Mouse (Mus musculus) neural tube, embryonic 14.5 days (tissue): ENCODE measurements around the gene Mgarp. TPM values are rescaled to one million over a fixed set of nuclear protein-coding genes. Genes with fewer than 3 reads are reported as not detected.
A peak's percentile ranks its signal among the peaks of the same experiment; 100 is the strongest.

Source experiments
- ATAC-seq: fragments of 200-750 bp; cut with Nextera tagmentation; 2 replicates; pipeline ENCODE4 v1.8.0; 2017; ENCODE audit warnings: low read depth, mild to moderate bottlenecking, moderate TSS enrichment, moderate library complexity
- H3K27ac ChIP-seq: fragments of 300-500 bp; sonication (generic); 2 replicates; pipeline ENCODE4 v1.5.1; 2014; ENCODE audit warnings: low read depth, mild to moderate bottlenecking, control low read depth, low read length, moderate library complexity, mixed read lengths
- H3K27me3 ChIP-seq: fragments of 300-500 bp; sonication (generic); 2 replicates; pipeline ENCODE4 v1.6.1; 2014; ENCODE audit warnings: low read length; ENCODE audit not compliant: control insufficient read depth, insufficient read depth
- H3K36me3 ChIP-seq: fragments of 300-500 bp; sonication (generic); 2 replicates; pipeline ENCODE4 v1.6.1; 2014; ENCODE audit warnings: low read length, mixed read lengths; ENCODE audit not compliant: control insufficient read depth, insufficient read depth
- H3K4me1 ChIP-seq: fragments of 300-500 bp; sonication (generic); 2 replicates; pipeline ENCODE4 v1.6.1; 2014; ENCODE audit warnings: low read length; ENCODE audit not compliant: control insufficient read depth, insufficient read depth
- H3K4me2 ChIP-seq: fragments of 300-500 bp; sonication (generic); 2 replicates; pipeline ENCODE4 v1.6.1; 2014; ENCODE audit warnings: mild to moderate bottlenecking, low read depth, low read length, control low read depth
- H3K4me3 ChIP-seq: fragments of 300-500 bp; sonication (generic); 2 replicates; pipeline ENCODE4 v1.5.1; 2014; ENCODE audit warnings: low read depth, low read length, control low read depth, mixed read lengths
- H3K9ac ChIP-seq: fragments of 300-500 bp; sonication (generic); replicated peaks from 2 replicates; pipeline ENCODE4 v1.6.1; 2014; ENCODE audit warnings: low read depth, mild to moderate bottlenecking, control low read depth, low read length, mixed read lengths
- H3K9me3 ChIP-seq: fragments of 300-500 bp; sonication (generic); 2 replicates; pipeline ENCODE4 v1.6.1; 2016; ENCODE audit warnings: low read length; ENCODE audit not compliant: control insufficient read depth
- WGBS: fragments of 180-500 bp; shearing (Covaris S2); extraction: QIAGEN DNeasy Blood & Tissue Kit; methylation state at CpG from one replicate; pipeline ENCODE4 v1.1.7; 2014; 5-methylcytosine and 5-hydroxymethylcytosine counted together
- polyA plus RNA-seq: library from polyadenylated mRNA; unstranded; fragments of >200 nt; fragmentation: Nextera tagmentation; extraction: Ambion mirVana; gene quantifications from 2 replicates; pipeline ENCODE4 v1.2.1, GENCODE M21; 2014

Mgarp gene
- polyA plus RNA-seq, 1 experiment from 2014 or later: not detected

DNA sequence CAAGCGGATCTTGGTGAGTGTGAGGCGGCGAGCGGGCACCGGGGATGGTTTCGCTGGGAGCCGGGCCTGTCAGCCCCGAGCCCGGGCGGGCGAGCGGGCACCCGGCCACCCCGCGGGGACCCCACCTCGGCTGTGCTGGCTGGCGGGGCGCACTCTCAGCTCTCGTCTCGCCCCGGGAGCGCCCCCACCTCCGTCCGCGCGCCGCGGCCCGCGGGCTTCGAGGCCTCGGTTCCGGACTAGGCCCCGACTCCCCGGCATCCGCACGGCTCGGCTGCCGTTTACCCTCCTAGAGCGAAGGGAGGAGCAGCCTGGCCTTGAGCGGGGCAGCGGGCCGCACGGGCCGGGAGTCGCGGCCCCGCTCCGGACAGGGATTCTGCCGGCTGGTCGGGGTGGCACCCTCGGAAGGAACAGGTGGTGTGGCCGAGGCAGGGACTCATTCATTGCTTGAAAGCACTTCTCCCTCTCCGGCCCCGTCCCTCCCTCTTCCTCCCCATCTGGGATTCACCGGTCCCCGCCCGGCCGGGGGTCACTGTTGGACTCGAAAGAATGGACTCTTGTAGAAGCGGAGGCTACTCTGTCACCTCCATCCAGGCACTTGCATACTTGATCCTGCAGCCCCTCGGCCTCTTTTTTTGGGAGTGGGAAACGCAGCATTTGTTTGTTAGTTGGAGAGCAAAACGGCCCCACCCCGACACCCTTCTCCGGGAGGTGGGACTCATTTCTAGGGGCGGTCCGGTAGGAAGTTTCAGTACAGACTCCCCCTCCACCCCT lies 20.0 kb upstream of the Mgarp start:
- peak overlapping the region; percentile 89 for H3K27ac ChIP-seq
- peak overlapping the region; percentile 95 for H3K9ac ChIP-seq
- peak overlapping the region; percentile 96 for H3K4me2 ChIP-seq
- peak overlapping the region; percentile 88 for H3K4me3 ChIP-seq
- H3K9me3 ChIP-seq: no peaks in the 10 kb centered on the region
- under 1% methylated on average over 66 of the region's 68 CpGs for whole genome bisulfite sequencing
- peak; percentile 54 for ATAC-seq
- no peaks in the 10 kb centered on the region for H3K36me3 ChIP-seq
- H3K27me3 ChIP-seq: no peaks in the 10 kb centered on the region
- peaks cover 19% of the 10 kb centered on the region for H3K4me1 ChIP-seq

DNA sequence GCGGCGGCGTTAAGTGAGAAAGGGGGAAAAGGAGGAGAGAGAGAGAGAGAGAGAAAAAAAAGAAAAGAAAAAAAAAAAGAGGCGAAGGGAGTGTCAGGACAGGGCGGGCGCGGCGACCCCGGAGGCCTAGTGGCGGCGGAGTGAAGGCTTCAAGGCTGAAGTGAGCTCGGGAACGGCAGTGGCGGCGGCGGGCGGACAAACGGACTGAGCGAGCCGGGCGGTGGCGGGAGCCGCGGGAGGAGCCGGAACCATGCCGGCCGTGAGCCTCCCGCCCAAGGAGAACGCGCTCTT lies 19.5 kb upstream of the Mgarp start:
- peak overlapping the region; percentile 95 for H3K9ac ChIP-seq
- H3K4me2 ChIP-seq: peak overlapping the region; percentile 96
- H3K27me3 ChIP-seq: no peaks in the 10 kb centered on the region
- peak overlapping the region; percentile 88 for H3K4me3 ChIP-seq
- no peaks in the 10 kb centered on the region for H3K36me3 ChIP-seq
- H3K27ac ChIP-seq: peak overlapping the region; percentile 89
- peaks cover 19% of the 10 kb centered on the region for H3K4me1 ChIP-seq
- peak; percentile 75 for ATAC-seq
- H3K9me3 ChIP-seq: no peaks in the 10 kb centered on the region
- 0% methylated on average over 29 of the region's 30 CpGs for WGBS

GRCm38 (mm10) chr3:51415098-51416072 lies 18.8 kb upstream of the Mgarp start, which contains the start of gene Naa15:
Gene Naa15 (plus strand): TSS chr3:51415148.
- peak within 1 kb of the TSS; percentile 95 for H3K9ac ChIP-seq
- H3K9me3 ChIP-seq: no peaks in the 10 kb centered on the region
- peaks cover 19% of the 10 kb centered on the region for H3K4me1 ChIP-seq
- H3K4me2 ChIP-seq: peak within 1 kb of the TSS; percentile 96
- no peaks in the 10 kb centered on the region for H3K36me3 ChIP-seq
- peak within 1 kb of the TSS; percentile 89 for H3K27ac ChIP-seq
- 4% methylated on average over 43 of the region's 43 CpGs for WGBS
- peak; percentile 90 for ATAC-seq
- no peaks in the 10 kb centered on the region for H3K27me3 ChIP-seq
- H3K4me3 ChIP-seq: peak within 1 kb of the TSS; percentile 88

DNA sequence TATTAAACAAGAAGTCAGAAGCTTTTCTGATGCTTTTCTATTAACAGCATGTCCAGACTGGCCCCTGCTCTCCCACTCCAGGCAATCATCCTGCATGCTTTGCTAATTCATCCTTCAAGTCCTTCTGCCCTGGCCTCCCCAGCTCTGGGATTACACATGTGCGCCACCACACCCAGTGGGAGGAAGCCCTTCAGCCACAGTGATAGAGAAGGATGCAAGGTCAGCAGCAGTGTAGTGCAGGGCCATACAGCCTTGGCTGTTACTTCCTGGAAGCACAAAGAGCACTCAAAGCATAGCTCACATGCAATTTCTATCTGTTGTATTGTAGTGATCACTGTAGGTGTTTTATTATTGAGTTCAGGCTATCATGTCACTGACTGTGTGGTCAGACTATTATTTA lies 16.7 kb upstream of the Mgarp start:
- H3K27ac ChIP-seq: no peak overlapping the region
- H3K4me1 ChIP-seq: peaks cover 16% of the 10 kb centered on the region
- no peaks in the 10 kb centered on the region for H3K36me3 ChIP-seq
- WGBS: 94% methylated on average over 1 of the region's 1 CpGs
- H3K9ac ChIP-seq: no peak overlapping the region
- no peak for ATAC-seq
- no peaks in the 10 kb centered on the region for H3K27me3 ChIP-seq
- no peaks in the 10 kb centered on the region for H3K9me3 ChIP-seq
- H3K4me3 ChIP-seq: no peak overlapping the region
- H3K4me2 ChIP-seq: no peak overlapping the region

DNA sequence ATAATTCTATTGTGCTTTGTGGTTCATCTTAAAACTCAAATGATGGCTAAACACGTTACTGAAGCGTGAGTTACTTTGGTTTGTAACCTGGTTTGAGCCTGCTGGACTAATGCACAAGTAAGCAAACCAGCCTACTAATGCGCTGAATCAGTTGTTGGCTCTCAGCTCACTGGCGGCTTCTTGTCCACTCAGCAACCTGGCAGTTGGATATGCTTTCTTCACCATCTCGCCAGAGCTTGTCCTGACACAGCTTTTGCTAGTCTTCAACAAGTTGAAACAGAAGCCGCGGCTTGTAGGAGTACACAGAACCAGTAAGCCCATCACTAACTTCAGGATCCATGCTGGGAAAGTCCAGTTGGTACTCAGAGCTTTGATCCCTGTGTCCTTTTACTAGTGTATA lies 15.9 kb upstream of the Mgarp start:
- H3K9ac ChIP-seq: no peak overlapping the region

DNA sequence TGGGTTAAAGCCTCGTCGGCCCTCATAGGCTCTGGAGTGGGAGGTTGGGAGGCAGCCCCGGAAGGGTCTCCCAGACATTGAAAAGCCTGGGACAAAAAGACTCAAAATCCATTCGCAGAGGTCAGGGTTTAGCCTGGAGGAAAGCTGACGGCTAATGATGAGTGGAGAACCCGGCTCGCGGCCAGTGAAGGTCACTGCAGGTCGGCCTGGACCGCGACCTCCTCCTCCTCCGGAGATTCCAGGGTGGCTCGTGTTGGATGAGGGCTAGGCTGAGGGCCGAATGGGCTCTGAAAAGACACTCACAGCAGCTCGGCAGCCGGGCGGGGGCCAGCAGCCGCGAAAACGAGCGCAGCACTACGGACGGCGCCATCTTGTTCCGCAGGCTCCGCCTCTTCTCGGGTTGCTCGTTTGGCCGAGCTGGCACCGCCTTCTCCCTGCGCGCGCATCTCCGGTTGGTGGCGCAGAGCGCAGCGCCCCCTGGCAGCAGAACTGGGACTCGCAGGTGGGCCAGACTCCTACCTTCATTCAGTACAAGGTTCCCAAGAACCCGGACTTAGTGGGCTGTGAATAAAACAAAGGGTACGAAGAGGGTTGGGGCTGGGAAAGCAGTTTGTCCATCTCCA lies 12.1 kb upstream of the Mgarp start, which contains the start of gene Ndufc1:
TSS of gene Ndufc1 (minus strand) at position 428 of the 623 bp plus-strand sequence.
- Histone ChIP-seq H3K4me1 (peaks cover 8% of the 10 kb centered on the region), H3K4me2 (peak within 1 kb of the TSS; percentile 71), H3K9ac (peak within 1 kb of the TSS; percentile 91), H3K27me3 (no peaks in the 10 kb centered on the region), H3K27ac (peak within 1 kb of the TSS; percentile 95), H3K4me3 (peak within 1 kb of the TSS; percentile 81), H3K36me3 (0 out of 2 replicates have a peak, but pooled peaks cover 7% of the 10 kb centered on the region), H3K9me3 (no peaks in the 10 kb centered on the region)
- peak; percentile 90 for ATAC-seq
- under 1% methylated on average over 40 of the region's 40 CpGs for WGBS

More for the DNA sequence above, 15.9 kb upstream of the Mgarp start:
- Histone ChIP-seq H3K4me2 (no peak overlapping the region), H3K27me3 (no peaks in the 10 kb centered on the region), H3K36me3 (no peaks in the 10 kb centered on the region), H3K27ac (no peak overlapping the region), H3K4me1 (peaks cover 14% of the 10 kb centered on the region), H3K4me3 (no peak overlapping the region), H3K9me3 (no peaks in the 10 kb centered on the region)
- ATAC-seq: no peak
- 96% methylated on average over 7 of the region's 7 CpGs for WGBS

GRCm38 (mm10) chr3:51407870-51408560 lies 11.5 kb upstream of the Mgarp start:
- H3K36me3 ChIP-seq: 0 out of 2 replicates have a peak, but pooled peaks cover 9% of the 10 kb centered on the region
- 16% methylated on average over 20 of the region's 20 CpGs for WGBS
- H3K4me1 ChIP-seq: peaks cover 8% of the 10 kb centered on the region

GRCm38 (mm10) chr3:51402628-51403027 lies 6.1 kb upstream of the Mgarp start:
- no peak for ATAC-seq

More at GRCm38 (mm10) chr3:51407870-51408560, 11.5 kb upstream of the Mgarp start:
- Histone ChIP-seq H3K27ac (peak overlapping the region; percentile 95), H3K4me3 (peak overlapping the region; percentile 81), H3K27me3 (no peaks in the 10 kb centered on the region), H3K9me3 (no peaks in the 10 kb centered on the region), H3K9ac (peak overlapping the region; percentile 91), H3K4me2 (peak overlapping the region; percentile 71)
- peak; percentile 25; the same call in 1 of the 2 replicates for ATAC-seq

More at GRCm38 (mm10) chr3:51402628-51403027, 6.1 kb upstream of the Mgarp start:
- no peaks in the 10 kb centered on the region for H3K27me3 ChIP-seq
- no peak overlapping the region for H3K27ac ChIP-seq
- H3K4me3 ChIP-seq: no peak overlapping the region
- H3K36me3 ChIP-seq: 0 out of 2 replicates have a peak, but pooled peaks cover 9% of the 10 kb centered on the region
- WGBS: 96% methylated on average over 12 of the region's 12 CpGs
- no peak overlapping the region for H3K4me2 ChIP-seq
- peaks cover 4% of the 10 kb centered on the region for H3K4me1 ChIP-seq
- no peaks in the 10 kb centered on the region for H3K9me3 ChIP-seq
- H3K9ac ChIP-seq: no peak overlapping the region
